ENCODE assay signal across 18 mouse cellular contexts in genomic region chr13:119710268-119710610, GRCm38 (mm10). TPM values are rescaled to one million over a fixed set of nuclear protein-coding genes. Genes with fewer than 3 reads are reported as not detected.
A peak's percentile ranks its signal among the peaks of the same experiment; 100 is the strongest.
DNase-seq lines count a peak whose midpoint lies in the region; ATAC-seq lines count a peak whose summit lies in the region.
"Had no signal": no experiment of that assay in that cellular context is flagged by ENCODE, and none has a peak within 500 bp of the region (broad histone marks: within the 10 kb centered on the region; RNA-seq: fewer than 3 reads in every experiment).

No protein-coding gene starts in this region.

- ATAC-seq in embryonic facial prominence, embryonic 14.5 days (ENCODE audit: low read depth), result no peak
- ATAC-seq in liver, embryonic 13.5 days (ENCODE audit: low read depth), result peak; percentile 5; the same call in 1 of the 2 replicates
- no peak for ATAC-seq in liver, embryonic 12.5 days
- ATAC-seq in midbrain, embryonic 13.5 days, result peak; percentile 13; the same call in 1 of the 2 replicates
- ATAC-seq in midbrain, embryonic 16.5 days, result no peak
- peak; percentile 84 for ATAC-seq in stomach, embryonic 16.5 days (ENCODE audit: insufficient read depth, low FRiP score)
- no peak for ATAC-seq in megakaryocyte, adult 5-6 weeks (ENCODE audit: poor library complexity, severe bottlenecking)

- no peak overlapping the region for H3K9ac ChIP-seq in embryonic facial prominence, embryonic 14.5 days (ENCODE audit: low read depth, low read length)
- H3K9ac ChIP-seq in liver, embryonic 13.5 days, result no peak overlapping the region
- no peak overlapping the region for H3K9ac ChIP-seq in liver, embryonic 12.5 days
- H3K9ac ChIP-seq in midbrain, embryonic 13.5 days (replicated peaks), result no peak overlapping the region
- H3K9ac ChIP-seq in midbrain, embryonic 16.5 days (ENCODE audit: low read depth, low read length), result no peak overlapping the region
- H3K9ac ChIP-seq in stomach, embryonic 16.5 days (ENCODE audit: low read length), result no peak overlapping the region
- H3K9ac ChIP-seq: hindbrain, embryonic 15.5 days; limb, embryonic 13.5 days; lung, embryonic 15.5 days had no signal

- H3K27me3 ChIP-seq in embryonic facial prominence, embryonic 14.5 days (replicated peaks; ENCODE audit: control insufficient read depth, insufficient read depth, low read length), result no peaks in the 10 kb centered on the region
- H3K27me3 ChIP-seq in embryonic facial prominence, embryonic 10.5 days (replicated peaks; ENCODE audit: low read depth, poor library complexity, severe bottlenecking), result no peaks in the 10 kb centered on the region
- no peaks in the 10 kb centered on the region for H3K27me3 ChIP-seq in liver, embryonic 13.5 days
- no peaks in the 10 kb centered on the region for H3K27me3 ChIP-seq in liver, embryonic 12.5 days (replicated peaks)
- no peaks in the 10 kb centered on the region for H3K27me3 ChIP-seq in midbrain, embryonic 13.5 days
- H3K27me3 ChIP-seq in midbrain, embryonic 16.5 days (ENCODE audit: control insufficient read depth, insufficient read depth, low read depth, low read length), result no peaks in the 10 kb centered on the region
- H3K27me3 ChIP-seq in stomach, embryonic 16.5 days (ENCODE audit: control insufficient read depth, insufficient read depth, low read length), result no peaks in the 10 kb centered on the region
- H3K27me3 ChIP-seq: hindbrain, embryonic 15.5 days; limb, embryonic 13.5 days; lung, embryonic 15.5 days had no signal

- H3K4me1 ChIP-seq in embryonic facial prominence, embryonic 14.5 days (ENCODE audit: control insufficient read depth, insufficient read depth, low read length), result no peaks in the 10 kb centered on the region
- H3K4me1 ChIP-seq in embryonic facial prominence, embryonic 10.5 days, result no peaks in the 10 kb centered on the region
- no peaks in the 10 kb centered on the region for H3K4me1 ChIP-seq in liver, embryonic 13.5 days (replicated peaks)
- H3K4me1 ChIP-seq in liver, embryonic 12.5 days, result no peaks in the 10 kb centered on the region
- no peaks in the 10 kb centered on the region for H3K4me1 ChIP-seq in midbrain, embryonic 13.5 days (replicated peaks)
- H3K4me1 ChIP-seq in midbrain, embryonic 16.5 days (ENCODE audit: control insufficient read depth, insufficient read depth, low read length), result no peaks in the 10 kb centered on the region
- H3K4me1 ChIP-seq in stomach, embryonic 16.5 days (ENCODE audit: control insufficient read depth, insufficient read depth, low read length), result no peaks in the 10 kb centered on the region
- H3K4me1 ChIP-seq: hindbrain, embryonic 15.5 days; limb, embryonic 13.5 days; lung, embryonic 15.5 days had no signal

- no peak overlapping the region for H3K4me2 ChIP-seq in embryonic facial prominence, embryonic 14.5 days (ENCODE audit: low read depth, low read length)
- no peak overlapping the region for H3K4me2 ChIP-seq in liver, embryonic 13.5 days
- no peak overlapping the region for H3K4me2 ChIP-seq in liver, embryonic 12.5 days
- no peak overlapping the region for H3K4me2 ChIP-seq in midbrain, embryonic 13.5 days (replicated peaks)
- H3K4me2 ChIP-seq in midbrain, embryonic 16.5 days (ENCODE audit: low read length), result no peak overlapping the region
- H3K4me2 ChIP-seq in stomach, embryonic 16.5 days (ENCODE audit: low read depth, low read length), result no peak overlapping the region
- H3K4me2 ChIP-seq: hindbrain, embryonic 15.5 days; limb, embryonic 13.5 days; lung, embryonic 15.5 days had no signal

- 88% methylated on average over 10 of the region's 10 CpGs for WGBS in embryonic facial prominence, embryonic 14.5 days
- 94% methylated on average over 10 of the region's 10 CpGs for WGBS in embryonic facial prominence, embryonic 10.5 days
- WGBS in liver, embryonic 13.5 days (ENCODE audit: insufficient replicate concordance), result 87% methylated on average over 10 of the region's 10 CpGs
- 81% methylated on average over 10 of the region's 10 CpGs for WGBS in liver, embryonic 12.5 days (ENCODE audit: insufficient replicate concordance)
- 84% methylated on average over 10 of the region's 10 CpGs for whole genome bisulfite sequencing in midbrain, embryonic 13.5 days
- 85% methylated on average over 10 of the region's 10 CpGs for WGBS in midbrain, embryonic 16.5 days
- WGBS in stomach, embryonic 16.5 days, result 68% methylated on average over 10 of the region's 10 CpGs

- H3K4me3 ChIP-seq in embryonic facial prominence, embryonic 14.5 days (ENCODE audit: low read depth, low read length), result no peak overlapping the region
- no peak overlapping the region for H3K4me3 ChIP-seq in embryonic facial prominence, embryonic 10.5 days
- H3K4me3 ChIP-seq in liver, embryonic 13.5 days (replicated peaks), result no peak overlapping the region
- no peak overlapping the region for H3K4me3 ChIP-seq in liver, embryonic 12.5 days
- no peak overlapping the region for H3K4me3 ChIP-seq in midbrain, embryonic 13.5 days (replicated peaks)
- H3K4me3 ChIP-seq in midbrain, embryonic 16.5 days (ENCODE audit: low read depth, low read length), result no peak overlapping the region
- no peak overlapping the region for H3K4me3 ChIP-seq in stomach, embryonic 16.5 days (replicated peaks; ENCODE audit: low read length)
- H3K4me3 ChIP-seq: hindbrain, embryonic 15.5 days; limb, embryonic 13.5 days; lung, embryonic 15.5 days had no signal

- no peaks in the 10 kb centered on the region for H3K9me3 ChIP-seq in embryonic facial prominence, embryonic 14.5 days (ENCODE audit: control insufficient read depth, low read length)
- no peaks in the 10 kb centered on the region for H3K9me3 ChIP-seq in embryonic facial prominence, embryonic 10.5 days
- H3K9me3 ChIP-seq in liver, embryonic 13.5 days (replicated peaks), result no peaks in the 10 kb centered on the region
- H3K9me3 ChIP-seq in liver, embryonic 12.5 days (replicated peaks), result no peaks in the 10 kb centered on the region
- H3K9me3 ChIP-seq in midbrain, embryonic 13.5 days, result no peaks in the 10 kb centered on the region
- no peaks in the 10 kb centered on the region for H3K9me3 ChIP-seq in midbrain, embryonic 16.5 days (replicated peaks; ENCODE audit: control insufficient read depth, low read length, poor library complexity, severe bottlenecking)
- no peaks in the 10 kb centered on the region for H3K9me3 ChIP-seq in stomach, embryonic 16.5 days (replicated peaks; ENCODE audit: control insufficient read depth, low read length)
- H3K9me3 ChIP-seq: hindbrain, embryonic 15.5 days; limb, embryonic 13.5 days; lung, embryonic 15.5 days had no signal

- H3K36me3 ChIP-seq in embryonic facial prominence, embryonic 14.5 days (ENCODE audit: control insufficient read depth, insufficient read depth, low read length), result peaks cover 44% of the 10 kb centered on the region
- H3K36me3 ChIP-seq in embryonic facial prominence, embryonic 10.5 days (replicated peaks), result peaks cover 68% of the 10 kb centered on the region
- H3K36me3 ChIP-seq in liver, embryonic 13.5 days, result peaks cover 26% of the 10 kb centered on the region
- H3K36me3 ChIP-seq in liver, embryonic 12.5 days, result peaks cover 28% of the 10 kb centered on the region
- peaks cover 50% of the 10 kb centered on the region for H3K36me3 ChIP-seq in midbrain, embryonic 13.5 days
- peaks cover 23% of the 10 kb centered on the region for H3K36me3 ChIP-seq in midbrain, embryonic 16.5 days (ENCODE audit: control insufficient read depth, insufficient read depth, low read length)
- peaks cover 12% of the 10 kb centered on the region; the same call in 1 of the 2 replicates for H3K36me3 ChIP-seq in stomach, embryonic 16.5 days (ENCODE audit: control insufficient read depth, insufficient read depth, low read length)

- peak; percentile 19 for DNase-seq in embryonic facial prominence, embryonic 14.5 days (ENCODE audit: low spot score)
- DNase-seq in embryonic facial prominence, embryonic 10.5 days (ENCODE audit: low spot score), result no peak
- no peak for DNase-seq in liver, embryonic 13.5 days
- DNase-seq: cerebellum, postnatal 10 days; embryo, embryonic 11 days; gastrocnemius, postnatal 14 days; kidney, postnatal 4 days; spleen, adult 18-20 months; thymus, postnatal 14 days had no signal

- no peak overlapping the region for H3K27ac ChIP-seq in embryonic facial prominence, embryonic 14.5 days (replicated peaks; ENCODE audit: low read depth, low read length)
- no peak overlapping the region for H3K27ac ChIP-seq in embryonic facial prominence, embryonic 10.5 days (replicated peaks)
- no peak overlapping the region for H3K27ac ChIP-seq in liver, embryonic 13.5 days
- H3K27ac ChIP-seq in liver, embryonic 12.5 days, result no peak overlapping the region
- H3K27ac ChIP-seq in midbrain, embryonic 13.5 days, result peak overlapping the region; percentile 20; the same call in 1 of the 2 replicates
- H3K27ac ChIP-seq in midbrain, embryonic 16.5 days (ENCODE audit: low read length), result no peak overlapping the region
- H3K27ac ChIP-seq in stomach, embryonic 16.5 days (ENCODE audit: low read length), result peak overlapping the region; percentile 28; the same call in 1 of the 2 replicates
- H3K27ac ChIP-seq: hindbrain, embryonic 15.5 days; limb, embryonic 13.5 days; lung, embryonic 15.5 days had no signal

RNA-seq across cellular contexts. Expression of gene Hmgcs1, which starts 20.1 kb away (rescaled TPM):
- 123 and 141 TPM in 2 replicates for polyA plus RNA-seq in embryonic facial prominence, embryonic 14.5 days (2014; fragmentation: Nextera tagmentation; extraction: Ambion mirVana)
- polyA plus RNA-seq in embryonic facial prominence, embryonic 10.5 days (2016; fragmentation: Nextera tagmentation; extraction: Ambion mirVana), result 245 and 273 TPM in 2 replicates
- 101 and 140 TPM in 2 replicates for polyA plus RNA-seq in liver, embryonic 13.5 days (2015; fragmentation: Nextera tagmentation; extraction: Ambion mirVana)
- polyA plus RNA-seq in liver, embryonic 12.5 days (2016; fragmentation: Nextera tagmentation; extraction: Ambion mirVana), result 105 and 111 TPM in 2 replicates
- 455 and 504 TPM in 2 replicates for polyA plus RNA-seq in midbrain, embryonic 13.5 days (2015; fragmentation: Nextera tagmentation; extraction: Ambion mirVana)
- 635 and 644 TPM in 2 replicates for polyA plus RNA-seq in midbrain, embryonic 16.5 days (2015; fragmentation: Nextera tagmentation; extraction: Ambion mirVana)
- 209 and 223 TPM in 2 replicates for polyA plus RNA-seq in stomach, embryonic 16.5 days (2015; fragmentation: Nextera tagmentation; extraction: Ambion mirVana)
- total RNA-seq in megakaryocyte, adult 5-6 weeks (2015), result 27.6 and 29.7 TPM in 2 replicates
- 36.9 and 40.8 TPM in 2 replicates for total RNA-seq in megakaryocyte, adult 5-6 weeks (2017)

RNA-seq across cellular contexts. Expression of gene Nim1k, which starts 45.4 kb away (rescaled TPM):
- polyA plus RNA-seq in embryonic facial prominence, embryonic 14.5 days (2014; fragmentation: Nextera tagmentation; extraction: Ambion mirVana), result 1.8 and 2.3 TPM in 2 replicates
- polyA plus RNA-seq in embryonic facial prominence, embryonic 10.5 days (2016; fragmentation: Nextera tagmentation; extraction: Ambion mirVana), result 1.2 and 1.7 TPM in 2 replicates
- 0.06 and 0.08 TPM in 2 replicates for polyA plus RNA-seq in liver, embryonic 13.5 days (2015; fragmentation: Nextera tagmentation; extraction: Ambion mirVana)
- polyA plus RNA-seq in liver, embryonic 12.5 days (2016; fragmentation: Nextera tagmentation; extraction: Ambion mirVana), result 0.07 and 0.23 TPM in 2 replicates
- polyA plus RNA-seq in midbrain, embryonic 13.5 days (2015; fragmentation: Nextera tagmentation; extraction: Ambion mirVana), result 2.9 and 3.1 TPM in 2 replicates
- polyA plus RNA-seq in midbrain, embryonic 16.5 days (2015; fragmentation: Nextera tagmentation; extraction: Ambion mirVana), result 5.5 and 7.0 TPM in 2 replicates
- polyA plus RNA-seq in stomach, embryonic 16.5 days (2015; fragmentation: Nextera tagmentation; extraction: Ambion mirVana), result 0.75 and 0.77 TPM in 2 replicates
- 0.98 and 1.4 TPM in 2 replicates for total RNA-seq in megakaryocyte, adult 5-6 weeks (2015)
- total RNA-seq in megakaryocyte, adult 5-6 weeks (2017), result 0.48 and 1.5 TPM in 2 replicates
- total RNA-seq: MEL had no signal

Comparison
In these comparisons a context has a peak if more than half of its experiments do, and no peak if none do; other contexts are left out.
1. ATAC-seq: peak in liver, embryonic 13.5 days (single experiment), midbrain, embryonic 13.5 days (single experiment) and stomach, embryonic 16.5 days (single experiment); none in embryonic facial prominence, embryonic 14.5 days (single experiment), liver, embryonic 12.5 days (single experiment), midbrain, embryonic 16.5 days (single experiment) and megakaryocyte, adult 5-6 weeks (single experiment).
2. H3K27ac ChIP-seq: peak in midbrain, embryonic 13.5 days (single experiment) and stomach, embryonic 16.5 days (single experiment); none in embryonic facial prominence, embryonic 14.5 days (single experiment), embryonic facial prominence, embryonic 10.5 days (single experiment), liver, embryonic 13.5 days (single experiment), liver, embryonic 12.5 days (single experiment) and midbrain, embryonic 16.5 days (single experiment).